In genomic region chr15:12211577-12211976, GRCm38 (mm10) we compare ENCODE assay signal across 8 mouse cellular contexts. TPM values are rescaled to one million over a fixed set of nuclear protein-coding genes. Genes with fewer than 3 reads are reported as not detected.
DNase-seq lines count a peak whose midpoint lies in the region.

No protein-coding gene starts in this region.

- peak; percentile 85 for DNase-seq in layer of hippocampus, adult 11-12 months (ENCODE audit: low spot score)
- DNase-seq in layer of hippocampus, postnatal 25 days (ENCODE audit: extremely low spot score in 1 of 2, low spot score in 1 of 2): no peak
- peak; percentile 83 to 85 for DNase-seq in cerebellum, postnatal 14 days
- DNase-seq in left cerebral cortex, adult 11 months (ENCODE audit: low spot score): peak; percentile 58
- DNase-seq in right cerebral cortex, postnatal 25 days: peak; percentile 72
- no peak for DNase-seq in spleen, postnatal 14 days (ENCODE audit: low spot score in 2 of 2)
- no peak for DNase-seq in spleen, postnatal 4 days (ENCODE audit: low spot score in 2 of 2)
- no peak for DNase-seq in thymus, postnatal 25 days

RNA-seq across cellular contexts. Expression of gene Mtmr12, which starts 6.7 kb away (rescaled TPM):
- 10 to 100 TPM; 50.9 to 54.8 TPM for total RNA-seq in layer of hippocampus, postnatal 25 days (2021)

Comparison
In these comparisons a context has a peak if more than half of its experiments do, and no peak if none do; other contexts are left out.
1. DNase-seq: peak in layer of hippocampus, adult 11-12 months (single experiment), cerebellum, postnatal 14 days (2 of 2), left cerebral cortex, adult 11 months (single experiment) and right cerebral cortex, postnatal 25 days (single experiment); none in layer of hippocampus, postnatal 25 days (0 of 2), spleen, postnatal 14 days (0 of 2), spleen, postnatal 4 days (0 of 2) and thymus, postnatal 25 days (single experiment).